Mouse (Mus musculus) cortical plate, adult 2 months (tissue): ENCODE measurements around the gene Churc1.

ENCODE experiments used
- CTCF ChIP-seq: fragments of 200-500 bp; IDR thresholded peaks from 2 replicates; pipeline ENCODE4 v1.5.1; 2011; ENCODE audit warnings: mild to moderate bottlenecking, control low read depth, low read length; ENCODE audit not compliant: insufficient read depth; ENCODE audit errors: extremely low read depth
- POLR2A ChIP-seq: fragments of 200-500 bp; IDR thresholded peaks from 2 replicates; pipeline ENCODE4 v1.6.1; 2011; ENCODE audit warnings: mild to moderate bottlenecking, low read length, control low read depth; ENCODE audit not compliant: insufficient read depth; ENCODE audit errors: extremely low read depth

DNA sequence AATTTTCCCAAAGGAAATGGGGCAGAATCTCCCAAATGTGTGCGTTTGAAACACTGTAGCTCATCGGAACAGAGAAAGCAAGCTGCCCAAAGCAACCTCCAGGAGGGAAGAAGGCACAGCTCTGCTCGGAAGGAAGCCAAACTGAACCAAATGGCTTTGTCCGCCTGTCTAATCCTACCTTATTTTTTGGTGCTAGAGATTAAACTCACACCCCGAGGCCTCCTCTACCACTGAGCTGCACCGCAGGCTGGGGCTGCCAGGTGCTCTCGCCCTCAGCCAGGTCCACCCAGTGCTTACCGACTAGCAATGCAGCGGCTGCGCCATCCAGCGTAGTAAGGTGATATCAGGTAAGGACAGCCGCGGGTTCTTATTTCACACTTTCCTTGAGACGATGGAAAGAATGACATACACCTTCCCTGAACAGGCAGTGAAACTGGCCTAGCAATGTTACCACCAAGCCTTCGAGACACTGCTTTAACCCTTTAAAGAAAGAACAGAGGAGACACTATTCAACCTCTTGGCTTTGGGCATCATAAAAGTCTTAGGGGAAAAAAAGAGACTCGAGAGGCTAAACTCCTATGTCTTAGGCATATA is 14.4 kb upstream of the Churc1 start:
- TF ChIP-seq CTCF (no peak), POLR2A (no peak)
